Mouse (Mus musculus) forebrain, postnatal 0 days (tissue): ENCODE results near the gene Olfr916. TPM values are rescaled to one million over a fixed set of nuclear protein-coding genes. Genes with fewer than 3 reads are reported as not detected.

Experiments
- ATAC-seq: fragments of 200-750 bp; cut with Nextera tagmentation; 2 replicates; pipeline ENCODE4 v1.8.0; 2017; ENCODE audit warnings: mild to moderate bottlenecking, moderate library complexity
- DNase-seq: peaks from one replicate; pipeline ENCODE4 v3.0.0-alpha.2; 2015
- H3K27ac ChIP-seq: fragments of 300-500 bp; sonication (generic); 2 replicates; pipeline ENCODE4 v1.5.1; 2014; ENCODE audit warnings: low read depth, mild to moderate bottlenecking, antibody characterized with exemption, low read length, moderate library complexity, mixed read lengths
- H3K27me3 ChIP-seq: fragments of 300-500 bp; sonication (generic); 2 replicates; pipeline ENCODE4 v1.6.1; 2014; ENCODE audit warnings: mild to moderate bottlenecking, low read length, mixed read lengths; ENCODE audit not compliant: insufficient read depth
- H3K36me3 ChIP-seq: fragments of 300-500 bp; sonication (generic); 2 replicates; pipeline ENCODE4 v1.6.1; 2014; ENCODE audit warnings: mild to moderate bottlenecking, moderate library complexity; ENCODE audit not compliant: insufficient read depth
- H3K4me1 ChIP-seq: fragments of 300-500 bp; sonication (generic); 2 replicates; pipeline ENCODE4 v1.6.1; 2014; ENCODE audit warnings: antibody characterized with exemption; ENCODE audit not compliant: insufficient read depth
- H3K4me2 ChIP-seq: fragments of 300-500 bp; sonication (generic); 2 replicates; pipeline ENCODE4 v1.6.1; 2014; ENCODE audit warnings: low read depth, mild to moderate bottlenecking, moderate library complexity
- H3K4me3 ChIP-seq: fragments of 300-500 bp; sonication (generic); 2 replicates; pipeline ENCODE4 v1.5.1; 2014; ENCODE audit warnings: low read depth, low read length, mixed read lengths
- H3K9ac ChIP-seq: fragments of 300-500 bp; sonication (generic); 2 replicates; pipeline ENCODE4 v1.6.1; 2014; ENCODE audit warnings: mild to moderate bottlenecking
- H3K9me3 ChIP-seq: fragments of 300-500 bp; sonication (generic); 2 replicates; pipeline ENCODE4 v1.6.1; 2016; ENCODE audit warnings: low read length
- CTCF ChIP-seq: sonication (generic); IDR thresholded peaks from 2 replicates; pipeline ENCODE4 v1.5.1; 2016; ENCODE audit warnings: antibody characterized with exemption, control low read depth, low read depth
- WGBS: fragments of 180-500 bp; shearing (Covaris S2); extraction: QIAGEN DNeasy Blood & Tissue Kit; methylation state at CpG from one replicate; pipeline ENCODE4 v1.1.7; 2014; 5-methylcytosine and 5-hydroxymethylcytosine counted together
- polyA plus RNA-seq: library from polyadenylated mRNA; unstranded; fragments of >200 nt; fragmentation: Nextera tagmentation; extraction: Ambion mirVana; gene quantifications from 2 replicates; pipeline ENCODE4 v1.2.1, GENCODE M21; 2015
- total RNA-seq: library from RNA; depleted of rRNA; stranded (reverse); fragments of >200 nt; gene quantifications from 2 replicates; pipeline ENCODE4 v1.2.3, GENCODE M21; 2014; rRNA removed

The Olfr916 gene
- not detected in 2 replicates for total RNA-seq
- polyA plus RNA-seq: not detected in 2 replicates

DNA sequence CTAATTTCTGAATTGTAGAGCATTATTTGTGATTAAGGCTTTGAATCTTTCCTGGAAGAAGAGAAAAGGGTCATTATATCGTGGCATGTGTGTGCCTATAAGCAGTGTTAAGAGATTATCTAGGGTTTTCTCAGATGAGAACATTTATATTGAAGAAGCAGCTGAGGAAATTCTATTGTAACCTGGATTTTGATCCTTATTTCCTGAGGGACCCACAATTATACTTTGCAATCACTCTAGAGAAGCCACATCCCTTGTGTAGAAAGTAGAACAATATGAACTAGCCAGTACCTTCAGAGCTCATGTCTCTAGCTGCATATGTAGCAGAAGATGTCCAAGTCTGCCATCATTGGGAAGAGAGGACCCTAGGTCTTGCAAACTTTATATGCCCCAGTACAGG is at the start of gene Olfr916:
Gene Olfr916 (minus strand): TSS at position 101 of the 400 bp plus-strand sequence.
- ATAC-seq (no peak), DNase-seq (no peak)
- H3K4me2 ChIP-seq: no peak within 1 kb of the TSS
- no peaks in the 10 kb centered on the region for H3K9me3 ChIP-seq
- no peak within 1 kb of the TSS for H3K4me3 ChIP-seq
- no peaks in the 10 kb centered on the region for H3K27me3 ChIP-seq
- no peaks in the 10 kb centered on the region for H3K36me3 ChIP-seq
- TF ChIP-seq CTCF: no peak
- H3K4me1 ChIP-seq: no peaks in the 10 kb centered on the region
- WGBS: 70% methylated on average over 1 of the region's 1 CpGs
- no peak within 1 kb of the TSS for H3K27ac ChIP-seq
- no peak within 1 kb of the TSS for H3K9ac ChIP-seq

DNA sequence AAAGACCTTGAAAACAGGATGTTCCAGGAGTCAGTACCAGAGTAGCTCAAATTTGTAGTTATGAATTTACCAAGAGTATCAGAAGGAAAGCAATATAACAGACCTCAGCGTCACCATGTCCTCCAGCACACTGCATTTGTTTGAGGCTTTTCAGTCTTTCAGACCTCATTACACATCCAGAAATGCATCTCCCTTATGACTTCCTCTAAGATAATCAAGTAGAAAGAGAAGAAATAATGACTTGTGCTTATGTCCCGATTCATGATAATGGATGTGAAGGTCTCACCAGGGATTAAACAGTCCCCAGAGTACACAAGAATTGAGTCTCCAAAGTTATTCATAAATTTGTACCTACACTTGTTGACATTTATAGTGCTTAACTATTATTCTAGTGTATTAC is 14.8 kb upstream of the Olfr916 start, which contains the start of gene Olfr918:
Gene Olfr918 (minus strand): TSS at position 101 of the 400 bp plus-strand sequence.
- DNase-seq (no peak), ATAC-seq (no peak)
- no peaks in the 10 kb centered on the region for H3K27me3 ChIP-seq
- H3K9ac ChIP-seq: no peak within 1 kb of the TSS
- H3K27ac ChIP-seq: no peak within 1 kb of the TSS
- 90% methylated on average over 2 of the region's 2 CpGs for WGBS
- H3K4me2 ChIP-seq: no peak within 1 kb of the TSS
- no peak for TF ChIP-seq CTCF
- H3K9me3 ChIP-seq: no peaks in the 10 kb centered on the region
- H3K36me3 ChIP-seq: no peaks in the 10 kb centered on the region
- H3K4me1 ChIP-seq: no peaks in the 10 kb centered on the region
- H3K4me3 ChIP-seq: no peak within 1 kb of the TSS

- ATAC-seq: no peak
- Histone ChIP-seq H3K4me2 (no peak overlapping the region), H3K4me3 (no peak overlapping the region), H3K4me1 (no peaks in the 10 kb centered on the region), H3K9ac (no peak overlapping the region), H3K27ac (no peak overlapping the region), H3K36me3 (no peaks in the 10 kb centered on the region), H3K9me3 (no peaks in the 10 kb centered on the region), H3K27me3 (no peaks in the 10 kb centered on the region)
- TF ChIP-seq CTCF: no peak
- WGBS: 89% methylated on average over 2 of the region's 2 CpGs
- DNase-seq: no peak
These were observed 13.2 kb upstream of the Olfr916 start for GRCm38 (mm10) chr9:38672887-38673286.

DNA sequence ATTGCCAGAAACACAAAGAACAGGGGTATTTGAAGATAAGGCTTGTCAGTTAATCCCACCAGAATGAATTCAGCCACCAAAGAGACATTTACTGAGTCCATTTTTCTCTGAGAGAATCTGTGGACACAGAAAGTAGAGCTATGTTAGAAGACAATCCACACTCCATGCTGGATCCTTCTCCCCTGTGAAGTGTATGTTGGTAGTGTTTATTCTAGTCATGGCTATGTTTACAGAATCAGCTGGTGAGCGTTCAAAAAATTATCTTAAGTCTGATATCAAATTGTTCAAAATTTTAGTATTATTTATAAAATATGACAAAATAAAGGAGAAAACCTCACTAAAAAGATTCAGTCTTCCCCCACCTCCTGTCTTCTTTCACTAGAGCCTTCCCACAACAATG is 6.1 kb upstream of the Olfr916 start, which contains the start of gene Olfr917:
Gene Olfr917 (minus strand): TSS at position 101 of the 400 bp plus-strand sequence.
- Histone ChIP-seq H3K9me3 (no peaks in the 10 kb centered on the region), H3K4me2 (no peak within 1 kb of the TSS), H3K4me3 (no peak within 1 kb of the TSS), H3K4me1 (no peaks in the 10 kb centered on the region), H3K36me3 (no peaks in the 10 kb centered on the region), H3K27ac (no peak within 1 kb of the TSS), H3K27me3 (no peaks in the 10 kb centered on the region), H3K9ac (no peak within 1 kb of the TSS)
- no peak for TF ChIP-seq CTCF
- WGBS: 93% methylated on average over 1 of the region's 1 CpGs
- DNase-seq (no peak), ATAC-seq (no peak)

- H3K27ac ChIP-seq: no peak overlapping the region
- no peak overlapping the region for H3K4me3 ChIP-seq
- 70% methylated on average over 4 of the region's 4 CpGs for WGBS
- H3K27me3 ChIP-seq: no peaks in the 10 kb centered on the region
- no peak overlapping the region for H3K4me2 ChIP-seq
- no peak for TF ChIP-seq CTCF
- no peaks in the 10 kb centered on the region for H3K36me3 ChIP-seq
- H3K9ac ChIP-seq: no peak overlapping the region
- ATAC-seq: no peak
- DNase-seq: no peak
- no peaks in the 10 kb centered on the region for H3K9me3 ChIP-seq
- H3K4me1 ChIP-seq: no peaks in the 10 kb centered on the region
These were observed 27.3 kb downstream of the Olfr916 start for GRCm38 (mm10) chr9:38632406-38632805.

Other genes with a start within 250 kb of the Olfr916 start
- gene Olfr901, start 230.4 kb downstream of the Olfr916 start, total RNA-seq: not detected in 2 replicates
- not detected in 2 replicates for gene Olfr901, start 230.4 kb downstream of the Olfr916 start, polyA plus RNA-seq
- not detected in 2 replicates for gene Olfr902, start 212.2 kb downstream of the Olfr916 start, total RNA-seq
- gene Olfr902, start 212.2 kb downstream of the Olfr916 start, polyA plus RNA-seq: not detected in 2 replicates
- gene Olfr904, start 196.7 kb downstream of the Olfr916 start, total RNA-seq: not detected in 2 replicates
- gene Olfr904, start 196.7 kb downstream of the Olfr916 start, polyA plus RNA-seq: not detected in 2 replicates
- not detected in 2 replicates for gene Olfr905, start 188.8 kb downstream of the Olfr916 start, total RNA-seq
- gene Olfr905, start 188.8 kb downstream of the Olfr916 start, polyA plus RNA-seq: not detected in 2 replicates
- gene Olfr906, start 172.8 kb downstream of the Olfr916 start, total RNA-seq: not detected in 2 replicates
- not detected in 2 replicates for gene Olfr906, start 172.8 kb downstream of the Olfr916 start, polyA plus RNA-seq
- gene Olfr907, start 164.1 kb downstream of the Olfr916 start, total RNA-seq: not detected in 2 replicates
- gene Olfr907, start 164.1 kb downstream of the Olfr916 start, polyA plus RNA-seq: not detected in 2 replicates
- not detected in 2 replicates for gene Olfr911-ps1, start 138.3 kb downstream of the Olfr916 start, total RNA-seq
- not detected in 2 replicates for gene Olfr911-ps1, start 138.3 kb downstream of the Olfr916 start, polyA plus RNA-seq
- gene Olfr910, start 122.0 kb downstream of the Olfr916 start, total RNA-seq: not detected in 2 replicates
- not detected in 2 replicates for gene Olfr910, start 122.0 kb downstream of the Olfr916 start, polyA plus RNA-seq
- not detected in 2 replicates for gene Olfr912, start 79.7 kb downstream of the Olfr916 start, total RNA-seq
- not detected in 2 replicates for gene Olfr912, start 79.7 kb downstream of the Olfr916 start, polyA plus RNA-seq
- gene Olfr913, start 67.1 kb downstream of the Olfr916 start, total RNA-seq: not detected in 2 replicates
- gene Olfr913, start 67.1 kb downstream of the Olfr916 start, polyA plus RNA-seq: not detected in 2 replicates
- gene Olfr914, start 54.8 kb downstream of the Olfr916 start, total RNA-seq: not detected in 2 replicates
- not detected in 2 replicates for gene Olfr914, start 54.8 kb downstream of the Olfr916 start, polyA plus RNA-seq
- not detected in 2 replicates for gene Olfr917, start 6.0 kb upstream of the Olfr916 start, total RNA-seq
- not detected in 2 replicates for gene Olfr917, start 6.0 kb upstream of the Olfr916 start, polyA plus RNA-seq
- gene Olfr918, start 14.7 kb upstream of the Olfr916 start, total RNA-seq: not detected in 2 replicates
- gene Olfr918, start 14.7 kb upstream of the Olfr916 start, polyA plus RNA-seq: not detected in 2 replicates
- gene Olfr919, start 43.8 kb upstream of the Olfr916 start, total RNA-seq: not detected in 2 replicates
- gene Olfr919, start 43.8 kb upstream of the Olfr916 start, polyA plus RNA-seq: not detected in 2 replicates
- 6.5 and 7.9 TPM in 2 replicates for gene Vwa5a, start 58.4 kb upstream of the Olfr916 start, total RNA-seq
- 5.0 and 5.5 TPM in 2 replicates for gene Vwa5a, start 58.4 kb upstream of the Olfr916 start, polyA plus RNA-seq
- under 0.01 and 0.14 TPM in 2 replicates for gene Olfr920, start 92.4 kb upstream of the Olfr916 start, total RNA-seq
- not detected in 2 replicates for gene Olfr920, start 92.4 kb upstream of the Olfr916 start, polyA plus RNA-seq
- gene Olfr921, start 113.2 kb upstream of the Olfr916 start, total RNA-seq: not detected in 2 replicates
- not detected in 2 replicates for gene Olfr921, start 113.2 kb upstream of the Olfr916 start, polyA plus RNA-seq
- gene Olfr922, start 154.7 kb upstream of the Olfr916 start, total RNA-seq: not detected in 2 replicates
- not detected in 2 replicates for gene Olfr922, start 154.7 kb upstream of the Olfr916 start, polyA plus RNA-seq
- gene Olfr923, start 166.7 kb upstream of the Olfr916 start, total RNA-seq: not detected in 2 replicates
- not detected in 2 replicates for gene Olfr923, start 166.7 kb upstream of the Olfr916 start, polyA plus RNA-seq
- not detected in 2 replicates for gene Olfr924, start 184.6 kb upstream of the Olfr916 start, total RNA-seq
- not detected in 2 replicates for gene Olfr924, start 184.6 kb upstream of the Olfr916 start, polyA plus RNA-seq
- gene Olfr26, start 195.2 kb upstream of the Olfr916 start, total RNA-seq: not detected in 2 replicates
- gene Olfr26, start 195.2 kb upstream of the Olfr916 start, polyA plus RNA-seq: not detected in 2 replicates
- gene Olfr926, start 217.3 kb upstream of the Olfr916 start, total RNA-seq: not detected in 2 replicates
- gene Olfr926, start 217.3 kb upstream of the Olfr916 start, polyA plus RNA-seq: not detected in 2 replicates